ENCODE assay signal across 8 mouse cellular contexts in genomic region chr17:31057151-31057890, GRCm38 (mm10). TPM values are rescaled to one million over a fixed set of nuclear protein-coding genes. Genes with fewer than 3 reads are reported as not detected.
DNase-seq lines count a peak whose midpoint lies in the region; ATAC-seq and TF ChIP-seq lines count a peak whose summit lies in the region.

Gene Abcg1, plus strand, starts transcription at chr17:31057675.

- peak within 1 kb of the TSS; percentile 94 for H3K4me3 ChIP-seq in bone marrow, adult 2 months (replicated peaks; ENCODE audit: control insufficient read depth, low read depth, low read length)
- H3K4me3 ChIP-seq in embryonic facial prominence, embryonic 15.5 days (replicated peaks): peak within 1 kb of the TSS; percentile 49
- H3K4me3 ChIP-seq in hindbrain, embryonic 10.5 days: peak within 1 kb of the TSS; percentile 65

- peaks cover 12% of the 10 kb centered on the region for H3K4me1 ChIP-seq in bone marrow, adult 2 months (ENCODE audit: control insufficient read depth, insufficient read depth, low read length)
- peaks cover 28% of the 10 kb centered on the region for H3K4me1 ChIP-seq in embryonic facial prominence, embryonic 15.5 days
- H3K4me1 ChIP-seq in hindbrain, embryonic 10.5 days (replicated peaks): peaks cover 48% of the 10 kb centered on the region

- WGBS in bone marrow, adult 2 months: 5% methylated on average over 49 of the region's 49 CpGs
- WGBS in embryonic facial prominence, embryonic 15.5 days: under 1% methylated on average over 49 of the region's 49 CpGs
- WGBS in hindbrain, embryonic 10.5 days: 2% methylated on average over 48 of the region's 49 CpGs

- no peaks in the 10 kb centered on the region for H3K36me3 ChIP-seq in embryonic facial prominence, embryonic 15.5 days
- H3K36me3 ChIP-seq in hindbrain, embryonic 10.5 days: no peaks in the 10 kb centered on the region

- DNase-seq in ES-CJ7 (ENCODE audit: low read depth, low spot score): peak; percentile 89
- DNase-seq in hindbrain, embryonic 10.5 days (ENCODE audit: low spot score): peak; percentile 64
- DNase-seq in layer of hippocampus, postnatal 36 days: peak; percentile 70 to 73
- peak; percentile 67 for DNase-seq in lung, postnatal 14 days
- peak; percentile 87 for DNase-seq in retina, postnatal 1 day
- peak; percentile 94 for DNase-seq in thymus, postnatal 4 days

- peak; percentile 64; the same call in 1 of the 2 replicates for TF ChIP-seq POLR2A in bone marrow, adult 2 months (IDR thresholded peaks at IDR 0.05; ENCODE audit: borderline replicate concordance, control insufficient read depth, low read depth, low read length)

- peak within 1 kb of the TSS; percentile 81 for H3K27ac ChIP-seq in bone marrow, adult 2 months (ENCODE audit: control insufficient read depth, insufficient read depth, low read depth, low read length, poor library complexity)
- H3K27ac ChIP-seq in embryonic facial prominence, embryonic 15.5 days (replicated peaks): peak within 1 kb of the TSS; percentile 30
- H3K27ac ChIP-seq in hindbrain, embryonic 10.5 days: peak within 1 kb of the TSS; percentile 81

- H3K27me3 ChIP-seq in embryonic facial prominence, embryonic 15.5 days: peaks cover 13% of the 10 kb centered on the region
- H3K27me3 ChIP-seq in hindbrain, embryonic 10.5 days (ENCODE audit: insufficient read depth, poor library complexity, severe bottlenecking): peaks cover 50% of the 10 kb centered on the region

- peak within 1 kb of the TSS; percentile 12 for H3K9ac ChIP-seq in embryonic facial prominence, embryonic 15.5 days

- peak within 1 kb of the TSS; percentile 87 for H3K4me2 ChIP-seq in embryonic facial prominence, embryonic 15.5 days (replicated peaks)

- no peak for TF ChIP-seq CTCF in bone marrow, adult 2 months (IDR thresholded peaks at IDR 0.05; ENCODE audit: control insufficient read depth, insufficient read depth, low read length)

- no peaks in the 10 kb centered on the region for H3K9me3 ChIP-seq in embryonic facial prominence, embryonic 15.5 days (replicated peaks)
- peaks cover 14% of the 10 kb centered on the region for H3K9me3 ChIP-seq in hindbrain, embryonic 10.5 days

- peak; percentile 75 for ATAC-seq in embryonic facial prominence, embryonic 15.5 days (ENCODE audit: insufficient number of reproducible peaks, low FRiP score, low TSS enrichment, low read depth)

RNA-seq across cellular contexts. Expression of gene Abcg1, which starts in this region (rescaled TPM):
- polyA plus RNA-seq in bone marrow, adult 2 months (2011; ENCODE audit: insufficient read depth, insufficient read length, low replicate concordance, missing spikeins): 5.2 and 10.4 TPM in 2 replicates
- polyA plus RNA-seq in embryonic facial prominence, embryonic 15.5 days (2015; fragmentation: Nextera tagmentation; extraction: Ambion mirVana): 14.4 and 15.8 TPM in 2 replicates
- polyA plus RNA-seq in hindbrain, embryonic 10.5 days (2016; fragmentation: Nextera tagmentation; extraction: Ambion mirVana): 6.9 and 9.7 TPM in 2 replicates
- total RNA-seq in layer of hippocampus, postnatal 36 days (2021): 10 to 100 TPM; 69.6 to 73.1 TPM

Comparison
In these comparisons a context has a peak if more than half of its experiments do, and no peak if none do; other contexts are left out.
1. Peak in every context shown above with its lines: DNase-seq, ATAC-seq, H3K4me3 ChIP-seq and H3K27ac ChIP-seq.
2. H3K27ac ChIP-seq: peak in every context shown above with its lines; median percentile 81 in bone marrow, adult 2 months; 81 in hindbrain, embryonic 10.5 days; 30 in embryonic facial prominence, embryonic 15.5 days.